9 mouse cellular contexts compared by ENCODE assay signal in the genomic region with DNA sequence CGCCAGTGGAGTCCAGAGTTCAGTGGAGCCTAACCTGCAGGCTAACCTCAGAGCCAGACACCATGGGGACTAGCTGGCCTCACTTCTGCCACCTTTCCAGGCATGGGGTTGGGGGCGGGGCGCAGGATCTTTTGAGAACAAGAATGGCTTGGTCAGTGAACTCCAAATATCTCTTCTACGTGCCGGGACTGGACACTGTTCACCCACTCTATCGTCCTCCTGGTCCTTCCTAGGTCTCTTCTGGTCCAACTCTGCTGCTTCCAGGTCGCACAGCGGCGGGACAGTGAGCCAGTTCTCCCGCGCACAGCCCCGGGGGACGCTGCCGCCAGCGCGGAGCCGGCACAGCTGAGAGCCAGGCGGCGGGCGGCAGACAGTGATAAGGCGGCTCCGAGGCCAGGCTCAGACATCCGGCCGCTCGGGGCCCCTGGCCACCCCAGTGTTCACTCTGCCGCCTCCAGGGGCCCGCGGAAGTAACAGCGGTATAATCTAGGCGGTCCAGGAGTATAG. TPM values are rescaled to one million over a fixed set of nuclear protein-coding genes. Genes with fewer than 3 reads are reported as not detected.
DNase-seq lines count a peak whose midpoint lies in the region; ATAC-seq lines count a peak whose summit lies in the region.
"Had no signal": no experiment of that assay in that cellular context is flagged by ENCODE, and none has a peak within 500 bp of the region (broad histone marks: within the 10 kb centered on the region; RNA-seq: fewer than 3 reads in every experiment).

No protein-coding gene starts in this region.

- ATAC-seq in embryonic facial prominence, embryonic 13.5 days (ENCODE audit: insufficient number of reproducible peaks, insufficient read depth, low FRiP score, low TSS enrichment, low read depth) = no peak
- ATAC-seq in megakaryocyte-erythroid progenitor cell, adult 5-6 weeks (replicated peaks; ENCODE audit: low FRiP score, low TSS enrichment, poor library complexity, severe bottlenecking) = peak; percentile 92
- peak; percentile 84 for ATAC-seq in stomach, embryonic 16.5 days (ENCODE audit: insufficient read depth, low FRiP score)

- H3K36me3 ChIP-seq in embryonic facial prominence, embryonic 13.5 days = no peaks in the 10 kb centered on the region
- H3K36me3 ChIP-seq in limb, embryonic 10.5 days = no peaks in the 10 kb centered on the region
- H3K36me3 ChIP-seq in stomach, embryonic 16.5 days (ENCODE audit: control insufficient read depth, insufficient read depth, low read length) = no peaks in the 10 kb centered on the region

- peak; percentile 9 for DNase-seq in left cerebral cortex, postnatal 4 days
- DNase-seq in left cerebral cortex, adult 18-20 months (ENCODE audit: low spot score in 2 of 2) = no peak
- DNase-seq in heart, postnatal 14 days = peak; percentile 60 to 68
- peak; percentile 75 for DNase-seq in limb, embryonic 10.5 days (ENCODE audit: low spot score)
- DNase-seq in urinary bladder, postnatal 10 days (ENCODE audit: low spot score) = no peak

- peak overlapping the region; percentile 22 for H3K4me3 ChIP-seq in embryonic facial prominence, embryonic 13.5 days
- H3K4me3 ChIP-seq in limb, embryonic 10.5 days = peak overlapping the region; percentile 42
- peak overlapping the region; percentile 28 for H3K4me3 ChIP-seq in stomach, embryonic 16.5 days (replicated peaks; ENCODE audit: low read length)

- H3K9ac ChIP-seq in embryonic facial prominence, embryonic 13.5 days = peak overlapping the region; percentile 63
- H3K9ac ChIP-seq in stomach, embryonic 16.5 days (ENCODE audit: low read length) = peak overlapping the region; percentile 67

- 6% methylated on average over 30 of the region's 30 CpGs for WGBS in embryonic facial prominence, embryonic 13.5 days
- WGBS in limb, embryonic 10.5 days = 2% methylated on average over 30 of the region's 30 CpGs
- WGBS in stomach, embryonic 16.5 days = 4% methylated on average over 30 of the region's 30 CpGs

- intact Hi-C loops in left cerebral cortex, postnatal 4 days (cut with DNase I) = no loop called here
- intact Hi-C loops in heart, postnatal 14 days (cut with DNase I) = loop anchor here (2.0 to 5.0 kb wide), 2 partner anchors 25 to 33 kb away; no protein-coding TSS in a partner anchor

- H3K27ac ChIP-seq in embryonic facial prominence, embryonic 13.5 days = peak overlapping the region; percentile 51; the same call in 1 of the 2 replicates
- H3K27ac ChIP-seq in limb, embryonic 10.5 days = peak overlapping the region; percentile 89
- H3K27ac ChIP-seq in stomach, embryonic 16.5 days (ENCODE audit: low read length) = no peak overlapping the region
- H3K27ac ChIP-seq: macrophage had no signal

- no peaks in the 10 kb centered on the region for H3K9me3 ChIP-seq in embryonic facial prominence, embryonic 13.5 days
- no peaks in the 10 kb centered on the region for H3K9me3 ChIP-seq in limb, embryonic 10.5 days (replicated peaks)
- H3K9me3 ChIP-seq in stomach, embryonic 16.5 days (replicated peaks; ENCODE audit: control insufficient read depth, low read length) = no peaks in the 10 kb centered on the region

- peak overlapping the region; percentile 58 for H3K4me2 ChIP-seq in embryonic facial prominence, embryonic 13.5 days
- H3K4me2 ChIP-seq in stomach, embryonic 16.5 days (ENCODE audit: low read depth, low read length) = peak overlapping the region; percentile 53

- H3K27me3 ChIP-seq in embryonic facial prominence, embryonic 13.5 days = peaks cover 3% of the 10 kb centered on the region; the same call in 1 of the 2 replicates
- H3K27me3 ChIP-seq in limb, embryonic 10.5 days (ENCODE audit: low read depth, poor library complexity, severe bottlenecking) = no peaks in the 10 kb centered on the region
- no peaks in the 10 kb centered on the region; the same call in 1 of the 2 replicates for H3K27me3 ChIP-seq in stomach, embryonic 16.5 days (ENCODE audit: control insufficient read depth, insufficient read depth, low read length)

- peaks cover 56% of the 10 kb centered on the region for H3K4me1 ChIP-seq in embryonic facial prominence, embryonic 13.5 days
- peaks cover 74% of the 10 kb centered on the region for H3K4me1 ChIP-seq in limb, embryonic 10.5 days
- H3K4me1 ChIP-seq in stomach, embryonic 16.5 days (ENCODE audit: control insufficient read depth, insufficient read depth, low read length) = peaks cover 20% of the 10 kb centered on the region

RNA-seq across cellular contexts. Expression of a gene that starts 38.2 kb away (rescaled TPM):
- total RNA-seq in left cerebral cortex, postnatal 4 days (2021) = 1 to 10 TPM; 2.0 to 2.3 TPM
- total RNA-seq in left cerebral cortex, adult 18-20 months (2021) = 1 to 10 TPM; 2.1 to 2.5 TPM
- 16.7 and 17.4 TPM in 2 replicates for polyA plus RNA-seq in embryonic facial prominence, embryonic 13.5 days (2015; fragmentation: Nextera tagmentation; extraction: Ambion mirVana)
- total RNA-seq in heart, postnatal 14 days (2021) = 10 to 100 TPM; 13.6 to 15.5 TPM
- polyA plus RNA-seq in limb, embryonic 10.5 days (2016; fragmentation: Nextera tagmentation; extraction: Ambion mirVana) = 10.9 and 11.4 TPM in 2 replicates
- not detected in 2 replicates for total RNA-seq in megakaryocyte-erythroid progenitor cell, adult 5-6 weeks (2014; fragmentation: Nextera tagmentation)
- total RNA-seq in megakaryocyte-erythroid progenitor cell, adult 5-6 weeks (2017) = 0.88 and 1.1 TPM in 2 replicates
- 3.0 and 3.3 TPM in 2 replicates for polyA plus RNA-seq in stomach, embryonic 16.5 days (2015; fragmentation: Nextera tagmentation; extraction: Ambion mirVana)

RNA-seq across cellular contexts. Expression of a gene that starts 56.9 kb away (rescaled TPM):
- total RNA-seq in left cerebral cortex, postnatal 4 days (2021) = not detected
- not detected for total RNA-seq in left cerebral cortex, adult 18-20 months (2021)
- not detected in 2 replicates for polyA plus RNA-seq in embryonic facial prominence, embryonic 13.5 days (2015; fragmentation: Nextera tagmentation; extraction: Ambion mirVana)
- total RNA-seq in heart, postnatal 14 days (2021) = under 1 TPM; 0.14 to 0.29 TPM
- polyA plus RNA-seq in limb, embryonic 10.5 days (2016; fragmentation: Nextera tagmentation; extraction: Ambion mirVana) = not detected in 2 replicates
- total RNA-seq in megakaryocyte-erythroid progenitor cell, adult 5-6 weeks (2014; fragmentation: Nextera tagmentation) = not detected in 2 replicates
- not detected in 2 replicates for total RNA-seq in megakaryocyte-erythroid progenitor cell, adult 5-6 weeks (2017)
- 0.23 TPM in 1 of 2 replicates, not detected in the other for polyA plus RNA-seq in stomach, embryonic 16.5 days (2015; fragmentation: Nextera tagmentation; extraction: Ambion mirVana)
- polyA plus RNA-seq: macrophage had no signal

Comparison
In these comparisons a context has a peak if more than half of its experiments do, and no peak if none do; other contexts are left out.
1. DNase-seq: peak in left cerebral cortex, postnatal 4 days (single experiment), heart, postnatal 14 days (2 of 2) and limb, embryonic 10.5 days (single experiment); none in left cerebral cortex, adult 18-20 months (0 of 2) and urinary bladder, postnatal 10 days (single experiment).
2. RNA of a gene that starts 38.2 kb away (total RNA-seq): 13.6 to 15.5 TPM in heart, postnatal 14 days; 2.1 to 2.5 TPM in left cerebral cortex, adult 18-20 months, 2.0 to 2.3 TPM in left cerebral cortex, postnatal 4 days and 0.88 to 1.1 TPM in megakaryocyte-erythroid progenitor cell, adult 5-6 weeks; every median in the first group is over 4 times any median in the second.
3. Peak in every context shown above with its lines, with median percentiles within 50 percentile points of each other: H3K4me3 ChIP-seq.